Mouse (Mus musculus) heart, adult 2 months (tissue): ENCODE measurements around the gene Ccdc92b.

Experiments used
- CTCF ChIP-seq: fragments of 200-600 bp; IDR thresholded peaks from 2 replicates; pipeline ENCODE4 v1.8.1; 2022; ENCODE audit warnings: antibody characterized with exemption, mild to moderate bottlenecking, moderate library complexity
- EP300 ChIP-seq: fragments of 200-500 bp; IDR thresholded peaks from 2 replicates; pipeline ENCODE4 v1.6.1; 2011; ENCODE audit warnings: low read depth, low read length, control low read depth; ENCODE audit not compliant: insufficient read depth
- POLR2A ChIP-seq: fragments of 200-500 bp; IDR thresholded peaks from 2 replicates; pipeline ENCODE4 v1.6.1; 2011; ENCODE audit warnings: mild to moderate bottlenecking, low read depth, low read length, control low read depth; ENCODE audit not compliant: insufficient read depth

DNA sequence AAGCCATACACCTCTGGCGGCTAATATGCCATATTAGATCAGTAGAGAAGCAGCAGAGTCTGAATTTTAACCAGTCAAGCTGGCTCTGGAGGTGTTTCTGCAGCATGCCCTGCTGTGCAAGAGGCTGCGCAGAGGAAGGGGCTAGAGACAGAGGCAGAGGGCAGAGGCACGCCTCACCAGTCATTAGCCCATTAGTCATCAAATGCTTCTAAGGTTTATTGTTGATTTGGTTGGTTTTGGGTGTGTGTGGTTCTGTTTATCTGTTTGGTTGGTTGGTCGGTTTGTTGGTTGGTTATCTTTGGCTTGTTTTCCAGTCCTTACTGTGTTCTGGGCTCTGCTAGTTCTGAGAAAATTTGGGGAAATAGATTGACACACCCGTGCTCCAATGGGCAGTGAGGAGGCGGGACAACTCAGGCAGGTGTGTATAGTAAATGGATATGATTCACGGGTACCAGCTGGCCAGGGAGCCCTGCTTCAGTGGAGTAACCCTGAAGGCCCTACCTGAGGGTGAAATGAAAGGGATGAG, 35.5 kb upstream of the Ccdc92b start:
- TF ChIP-seq CTCF = no peak
- no peak for TF ChIP-seq EP300
- TF ChIP-seq POLR2A = no peak
